Mouse (Mus musculus) stomach, embryonic 16.5 days (tissue): ENCODE measurements around the gene Lrrc10. TPM values are rescaled to one million over a fixed set of nuclear protein-coding genes. Genes with fewer than 3 reads are reported as not detected.
"Not testable (repeated sequence)": the region's sequence is repeated elsewhere in the genome, so short reads cannot be mapped to it uniquely, and the experiment has no call there.

Experiments
- ATAC-seq: fragments of 200-750 bp; cut with Nextera tagmentation; 2 replicates; pipeline ENCODE4 v1.8.0; 2017; ENCODE audit warnings: moderate number of reproducible peaks, moderate TSS enrichment; ENCODE audit not compliant: insufficient read depth, low FRiP score
- H3K27ac ChIP-seq: fragments of 300-500 bp; sonication (generic); 2 replicates; pipeline ENCODE4 v1.5.1; 2014; ENCODE audit warnings: low read length
- H3K27me3 ChIP-seq: fragments of 300-500 bp; sonication (generic); 2 replicates; pipeline ENCODE4 v1.6.1; 2014; ENCODE audit warnings: low read length, control low read depth, mixed read lengths; ENCODE audit not compliant: control insufficient read depth, insufficient read depth
- H3K36me3 ChIP-seq: fragments of 300-500 bp; sonication (generic); 2 replicates; pipeline ENCODE4 v1.6.1; 2014; ENCODE audit warnings: low read length; ENCODE audit not compliant: control insufficient read depth, insufficient read depth
- H3K4me1 ChIP-seq: fragments of 300-500 bp; sonication (generic); 2 replicates; pipeline ENCODE4 v1.6.1; 2014; ENCODE audit warnings: low read length, control low read depth, mixed read lengths; ENCODE audit not compliant: control insufficient read depth, insufficient read depth
- H3K4me2 ChIP-seq: fragments of 300-500 bp; sonication (generic); 2 replicates; pipeline ENCODE4 v1.6.1; 2014; ENCODE audit warnings: low read depth, low read length, mixed read lengths
- H3K4me3 ChIP-seq: fragments of 300-500 bp; sonication (generic); replicated peaks from 2 replicates; pipeline ENCODE4 v1.5.1; 2014; ENCODE audit warnings: mild to moderate bottlenecking, low read length
- H3K9ac ChIP-seq: fragments of 300-500 bp; sonication (generic); 2 replicates; pipeline ENCODE4 v1.6.1; 2014; ENCODE audit warnings: low read length
- H3K9me3 ChIP-seq: fragments of 300-500 bp; sonication (generic); replicated peaks from 2 replicates; pipeline ENCODE4 v1.6.1; 2016; ENCODE audit warnings: low read length, control low read depth; ENCODE audit not compliant: control insufficient read depth
- WGBS: fragments of 180-500 bp; shearing (Covaris S2); extraction: QIAGEN DNeasy Blood & Tissue Kit; methylation state at CpG from one replicate; pipeline ENCODE4 v1.1.7; 2014; 5-methylcytosine and 5-hydroxymethylcytosine counted together
- polyA plus RNA-seq: library from polyadenylated mRNA; unstranded; fragments of >200 nt; fragmentation: Nextera tagmentation; extraction: Ambion mirVana; gene quantifications from 2 replicates; pipeline ENCODE4 v1.2.1, GENCODE M21; 2015

The Lrrc10 gene
- polyA plus RNA-seq, 1 experiment from 2014 or later, result not detected

DNA sequence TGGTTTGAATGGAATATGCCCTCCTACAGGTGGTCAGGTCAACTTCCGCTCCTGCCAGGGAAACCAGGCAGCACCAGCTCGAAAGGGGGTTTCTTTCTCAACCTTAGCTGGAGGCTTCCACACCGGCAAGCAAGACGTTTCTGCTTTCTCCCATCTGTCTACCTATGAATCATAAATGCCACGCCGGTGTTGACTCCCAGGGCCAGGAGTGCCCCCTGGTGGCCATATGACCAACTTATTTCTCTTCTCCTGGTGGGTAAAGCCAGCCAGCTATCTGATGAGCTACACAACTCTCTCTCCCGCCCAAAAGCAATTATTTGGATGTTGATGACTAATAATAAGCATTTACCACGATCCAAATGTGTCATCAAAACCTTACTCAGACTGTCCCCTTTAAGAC is 11.4 kb upstream of the Lrrc10 start:
- 17% methylated on average over 8 of the region's 8 CpGs for WGBS
- no peaks in the 10 kb centered on the region for H3K4me1 ChIP-seq

DNA sequence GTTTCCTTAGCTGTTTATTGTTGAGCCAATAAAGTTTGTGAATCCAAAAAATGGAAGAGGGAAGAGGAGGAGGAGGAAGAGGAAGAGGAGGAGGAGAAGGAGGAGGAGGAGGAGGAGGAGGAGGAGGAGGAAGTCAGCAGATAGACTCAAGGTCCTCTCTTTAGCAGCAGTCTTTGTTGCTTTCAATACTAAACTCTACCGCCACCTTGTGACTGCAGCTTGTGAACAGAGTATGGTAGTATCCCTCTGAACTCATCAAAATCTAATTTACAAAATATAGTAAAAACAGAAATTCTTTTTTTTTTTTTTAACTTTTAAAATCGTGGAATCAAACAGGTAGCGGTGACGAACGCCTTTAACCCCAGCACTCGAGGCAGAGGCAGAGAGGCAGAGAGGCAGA is 4.8 kb upstream of the Lrrc10 start:
- H3K4me2 ChIP-seq, result no peak overlapping the region
- 69% methylated on average over 6 of the region's 6 CpGs for WGBS
- ATAC-seq, result no peak
- no peak overlapping the region for H3K27ac ChIP-seq
- H3K36me3 ChIP-seq, result no peaks in the 10 kb centered on the region
- no peaks in the 10 kb centered on the region for H3K27me3 ChIP-seq
- H3K4me1 ChIP-seq, result no peaks in the 10 kb centered on the region
- no peaks in the 10 kb centered on the region for H3K9me3 ChIP-seq
- H3K9ac ChIP-seq, result no peak overlapping the region
- H3K4me3 ChIP-seq, result no peak overlapping the region

More for the DNA sequence above, 11.4 kb upstream of the Lrrc10 start:
- no peak overlapping the region for H3K9ac ChIP-seq
- H3K27ac ChIP-seq, result no peak overlapping the region
- H3K36me3 ChIP-seq, result no peaks in the 10 kb centered on the region
- no peaks in the 10 kb centered on the region for H3K27me3 ChIP-seq
- 0 out of 2 replicates have a peak, but pooled peaks have one; percentile 25 for ATAC-seq
- no peaks in the 10 kb centered on the region for H3K9me3 ChIP-seq
- H3K4me3 ChIP-seq, result no peak overlapping the region
- H3K4me2 ChIP-seq, result 0 out of 2 replicates have a peak overlapping the region, but pooled peaks have one; percentile 13

DNA sequence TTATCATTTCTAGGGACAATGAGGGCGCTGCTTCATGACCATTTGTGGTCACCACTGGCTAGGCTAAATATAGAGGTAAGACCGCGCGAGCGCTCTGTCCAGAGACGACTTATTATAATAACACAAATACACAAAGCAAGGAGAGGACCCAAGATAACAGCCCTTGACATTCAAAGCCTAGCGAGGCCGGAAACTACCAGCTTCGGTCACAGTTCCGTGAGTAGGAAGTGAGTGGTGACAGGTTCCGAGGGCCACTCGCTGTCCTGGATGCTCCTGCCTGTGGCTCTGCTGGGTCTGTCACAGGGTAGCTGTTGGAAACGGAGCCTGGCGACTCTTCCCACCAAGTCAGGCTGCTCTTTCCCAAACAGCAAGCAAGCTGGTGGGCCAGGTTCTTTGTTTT is 2.8 kb upstream of the Lrrc10 start:
- no peaks in the 10 kb centered on the region for H3K4me1 ChIP-seq

DNA sequence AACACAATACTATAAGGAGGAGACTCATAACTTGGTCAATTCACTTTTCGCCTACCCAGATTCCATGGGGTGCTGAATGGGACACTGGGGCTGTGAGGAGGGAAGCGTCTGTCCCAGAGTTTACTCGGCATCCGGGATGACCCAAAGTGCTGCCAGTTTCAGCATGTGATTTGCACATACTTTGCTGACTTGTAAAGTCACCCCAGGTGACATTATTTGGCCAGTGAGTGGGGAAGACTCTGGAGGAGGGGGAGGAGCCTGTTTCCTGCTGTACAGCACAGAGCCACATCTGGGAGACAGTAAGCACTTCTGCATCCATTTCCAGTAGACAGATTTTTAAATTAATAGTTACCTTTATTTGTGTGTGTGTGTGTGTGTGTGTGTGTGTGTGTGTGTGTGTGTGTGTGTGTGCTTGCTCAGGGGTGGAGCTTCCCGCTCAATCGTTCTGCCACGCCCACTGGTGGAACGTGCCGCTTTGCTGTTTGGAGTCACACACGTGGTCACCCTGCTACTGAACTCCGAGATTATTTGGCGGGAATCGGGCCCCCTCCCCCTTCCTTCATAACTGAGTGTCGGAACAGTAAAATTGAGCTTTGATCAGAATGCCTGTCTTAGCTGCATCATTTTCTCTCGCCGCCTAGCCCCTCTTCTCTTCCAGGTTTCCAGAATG is 1.5 kb upstream of the Lrrc10 start:
- H3K9ac ChIP-seq, H3K4me3 ChIP-seq, H3K27ac ChIP-seq, H3K9me3 ChIP-seq, H3K4me1 ChIP-seq, ATAC-seq, H3K27me3 ChIP-seq, H3K36me3 ChIP-seq: not testable (repeated sequence)
- WGBS, result 33% methylated on average over 16 of the region's 16 CpGs
- H3K4me2 ChIP-seq, result peak overlapping the region; percentile 38

More for the DNA sequence above, 2.8 kb upstream of the Lrrc10 start:
- no peak overlapping the region for H3K9ac ChIP-seq
- 75% methylated on average over 14 of the region's 14 CpGs for WGBS
- no peak overlapping the region for H3K27ac ChIP-seq
- no peak for ATAC-seq
- H3K4me2 ChIP-seq, result no peak overlapping the region
- H3K9me3 ChIP-seq, result no peaks in the 10 kb centered on the region
- H3K27me3 ChIP-seq, result no peaks in the 10 kb centered on the region
- no peak overlapping the region for H3K4me3 ChIP-seq
- no peaks in the 10 kb centered on the region for H3K36me3 ChIP-seq

DNA sequence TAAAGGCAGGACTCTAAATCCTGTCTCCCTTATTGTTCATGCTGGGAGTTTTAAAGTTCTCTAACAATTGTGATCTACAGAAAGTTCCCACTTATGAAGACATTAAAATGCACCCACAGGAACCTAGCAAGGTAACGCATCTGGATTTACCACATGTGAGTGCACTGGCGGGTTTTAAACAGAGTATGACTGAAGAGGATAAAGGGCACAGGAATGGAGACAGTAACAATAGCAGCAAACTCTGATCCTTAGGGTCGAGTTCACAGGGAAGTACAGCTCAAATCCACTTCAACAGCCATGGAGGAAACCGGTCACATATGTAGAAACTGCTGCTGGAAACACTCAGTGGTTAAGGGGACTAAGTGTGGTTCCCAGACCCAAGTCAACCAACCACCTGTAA is 4.1 kb downstream of the Lrrc10 start:
- H3K36me3 ChIP-seq, result peaks cover 24% of the 10 kb centered on the region
- no peak overlapping the region for H3K9ac ChIP-seq
- no peak for ATAC-seq
- no peaks in the 10 kb centered on the region for H3K27me3 ChIP-seq
- H3K4me2 ChIP-seq, result no peak overlapping the region
- H3K27ac ChIP-seq, result no peak overlapping the region
- H3K9me3 ChIP-seq, result no peaks in the 10 kb centered on the region
- 80% methylated on average over 4 of the region's 4 CpGs for WGBS
- no peaks in the 10 kb centered on the region for H3K4me1 ChIP-seq
- H3K4me3 ChIP-seq, result no peak overlapping the region

DNA sequence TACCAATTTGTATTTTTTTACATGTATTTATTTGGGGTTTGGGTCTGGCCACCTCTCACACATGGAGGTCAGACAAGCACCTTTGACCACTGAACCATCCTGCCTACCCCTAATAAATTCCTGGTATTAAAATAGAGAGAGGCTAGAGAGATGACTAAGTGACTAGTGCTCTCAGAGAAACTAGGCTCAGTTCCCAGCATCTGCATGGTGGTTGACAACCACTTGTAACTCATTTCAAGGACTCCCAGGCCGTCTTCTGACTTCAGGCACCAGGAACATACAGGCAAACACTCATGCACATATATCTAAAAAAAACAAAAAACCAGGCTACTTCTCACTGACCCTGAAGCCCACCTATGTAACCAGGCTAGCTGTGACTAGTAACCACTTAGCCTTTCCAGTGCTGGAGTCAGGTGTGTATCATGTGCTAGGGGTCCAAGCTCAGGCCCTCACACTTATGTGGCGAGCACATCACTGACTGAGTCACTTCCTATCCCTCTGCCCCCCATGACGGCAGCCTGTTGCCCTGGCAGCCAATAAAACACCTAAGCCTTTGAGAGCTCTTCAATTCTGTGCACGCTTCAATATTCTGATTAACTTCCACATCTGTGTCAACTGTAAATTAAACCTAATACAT is 4.9 kb downstream of the Lrrc10 start:
- no peak for ATAC-seq
- Histone ChIP-seq H3K4me3 (no peak overlapping the region), H3K9ac (no peak overlapping the region), H3K36me3 (peaks cover 29% of the 10 kb centered on the region), H3K9me3 (no peaks in the 10 kb centered on the region), H3K4me2 (no peak overlapping the region), H3K27ac (no peak overlapping the region), H3K27me3 (no peaks in the 10 kb centered on the region), H3K4me1 (no peaks in the 10 kb centered on the region)
- WGBS, result 69% methylated on average over 4 of the region's 4 CpGs

DNA sequence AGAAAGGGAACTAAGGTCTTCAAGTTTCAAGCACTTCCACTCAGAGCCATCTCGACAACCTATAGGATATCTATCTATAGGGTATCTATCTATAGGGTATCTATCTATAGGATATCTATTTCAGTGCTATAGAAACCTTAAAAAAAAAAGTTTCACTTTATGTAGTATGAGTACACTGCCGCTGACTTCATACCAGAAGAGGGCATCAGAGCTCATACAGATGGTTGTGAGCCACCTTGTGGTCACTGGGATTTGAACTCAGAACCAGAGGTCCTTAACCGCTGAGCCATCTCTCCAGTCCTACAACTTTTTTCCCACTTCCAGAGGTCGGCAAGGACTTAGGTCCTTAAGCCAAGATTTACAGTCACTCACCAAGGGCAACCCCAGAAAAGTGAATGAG is 10.5 kb downstream of the Lrrc10 start:
- Histone ChIP-seq H3K27me3 (no peaks in the 10 kb centered on the region), H3K9ac (no peak overlapping the region), H3K27ac (no peak overlapping the region), H3K4me3 (no peak overlapping the region), H3K9me3 (no peaks in the 10 kb centered on the region), H3K4me2 (no peak overlapping the region), H3K36me3 (peaks cover 54% of the 10 kb centered on the region), H3K4me1 (no peaks in the 10 kb centered on the region)
- WGBS, result 90% methylated on average over 4 of the region's 4 CpGs
- ATAC-seq, result no peak

DNA sequence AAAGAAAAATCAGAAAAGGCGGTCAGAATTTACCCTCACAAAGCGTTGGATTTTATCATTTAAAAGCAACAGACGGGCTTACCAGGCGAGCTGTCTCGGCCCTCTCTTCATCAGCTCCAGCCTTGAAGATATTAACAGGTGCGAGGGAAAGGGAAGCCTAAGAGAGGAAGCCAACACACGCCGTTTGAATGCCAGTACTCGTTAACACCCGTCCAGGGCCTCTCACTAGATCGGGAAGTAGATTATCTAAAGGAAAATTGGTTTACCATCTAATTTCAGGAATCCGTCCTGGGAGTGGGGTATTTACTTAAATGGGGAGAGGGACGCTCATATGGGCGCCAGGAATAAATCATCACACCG is 17.7 kb downstream of the Lrrc10 start:
- no peaks in the 10 kb centered on the region for H3K27me3 ChIP-seq
- H3K4me3 ChIP-seq, result peak overlapping the region; percentile 75
- peak overlapping the region; percentile 88 for H3K27ac ChIP-seq
- peak overlapping the region; percentile 97 for H3K4me2 ChIP-seq
- peaks cover 3% of the 10 kb centered on the region; the same call in 1 of the 2 replicates for H3K4me1 ChIP-seq
- no peaks in the 10 kb centered on the region for H3K9me3 ChIP-seq
- H3K9ac ChIP-seq, result peak overlapping the region; percentile 92
- H3K36me3 ChIP-seq, result peaks cover 24% of the 10 kb centered on the region
- 2% methylated on average over 15 of the region's 15 CpGs for WGBS
- no peak for ATAC-seq

DNA sequence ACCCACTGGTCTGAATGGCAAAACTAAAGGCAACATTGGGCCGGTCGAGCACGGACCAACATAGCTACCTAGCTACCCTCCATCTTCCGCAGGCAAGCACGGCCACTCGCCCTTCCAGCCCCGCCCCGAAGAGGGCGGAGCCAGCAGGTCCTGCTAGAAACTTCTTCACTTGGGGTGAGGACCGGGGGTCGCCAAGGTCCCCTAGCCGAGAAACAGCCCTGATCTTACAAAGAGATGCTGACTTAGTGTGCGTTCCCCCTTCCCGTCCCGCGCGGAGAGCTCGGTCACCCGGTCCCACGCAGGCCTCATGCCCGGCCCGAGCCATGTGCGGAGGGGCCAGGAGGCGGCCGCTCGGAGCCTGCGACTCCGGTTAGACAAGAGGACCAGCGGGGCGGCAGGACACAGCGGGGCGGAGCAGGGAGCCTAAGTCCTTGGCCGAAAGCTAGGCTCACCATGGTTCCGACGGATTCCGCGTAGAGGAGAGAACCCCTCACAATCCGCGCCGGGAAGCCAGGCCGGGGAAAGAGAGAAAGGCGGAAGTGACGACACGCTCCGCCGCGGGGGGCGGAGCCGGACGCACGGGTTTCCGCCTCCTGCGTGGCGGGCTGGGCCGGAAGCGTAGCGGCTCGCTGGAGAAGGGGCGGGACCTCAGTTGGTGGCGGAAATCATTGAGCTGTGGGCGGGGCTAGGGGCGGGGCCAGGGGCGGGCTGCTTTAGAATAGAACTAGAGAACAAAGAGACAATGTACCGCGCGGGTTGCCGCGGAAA is 18.3 kb downstream of the Lrrc10 start, which contains the start of gene Cct2:
Gene Cct2, minus strand, starts transcription at position 561 of the 768 bp plus-strand sequence.
- Histone ChIP-seq H3K9ac (peak within 1 kb of the TSS; percentile 92), H3K27me3 (no peaks in the 10 kb centered on the region), H3K27ac (peak within 1 kb of the TSS; percentile 88), H3K9me3 (no peaks in the 10 kb centered on the region), H3K4me3 (peak within 1 kb of the TSS; percentile 75), H3K36me3 (peaks cover 20% of the 10 kb centered on the region), H3K4me2 (peak within 1 kb of the TSS; percentile 97), H3K4me1 (peaks cover 3% of the 10 kb centered on the region; the same call in 1 of the 2 replicates)
- WGBS, result under 1% methylated on average over 68 of the region's 68 CpGs
- ATAC-seq, result peak; percentile 96
